Mouse (Mus musculus): ENCODE measurements around the gene Lmo3. TPM values are rescaled to one million over a fixed set of nuclear protein-coding genes. Genes with fewer than 3 reads are reported as not detected.

Gene Lmo3
- polyA plus RNA-seq, 1 experiment from 2014 or later, result 61.0 TPM

GRCm38 (mm10) chr6:138503946-138504345 lies 77.8 kb downstream of the Lmo3 start:
- no peak overlapping the region for H3K4me2 ChIP-seq
- no peaks in the 10 kb centered on the region for H3K4me1 ChIP-seq (replicated peaks)
- H3K9me3 ChIP-seq, result no peaks in the 10 kb centered on the region
- no peak overlapping the region for H3K9ac ChIP-seq
- no peak overlapping the region for H3K27ac ChIP-seq
- no peak for ATAC-seq (ENCODE audit: low FRiP score)
- WGBS, result 89% methylated on average over 1 of the region's 1 CpGs
- H3K27me3 ChIP-seq, result no peaks in the 10 kb centered on the region
- H3K36me3 ChIP-seq, result no peaks in the 10 kb centered on the region
- no peak overlapping the region for H3K4me3 ChIP-seq

DNA sequence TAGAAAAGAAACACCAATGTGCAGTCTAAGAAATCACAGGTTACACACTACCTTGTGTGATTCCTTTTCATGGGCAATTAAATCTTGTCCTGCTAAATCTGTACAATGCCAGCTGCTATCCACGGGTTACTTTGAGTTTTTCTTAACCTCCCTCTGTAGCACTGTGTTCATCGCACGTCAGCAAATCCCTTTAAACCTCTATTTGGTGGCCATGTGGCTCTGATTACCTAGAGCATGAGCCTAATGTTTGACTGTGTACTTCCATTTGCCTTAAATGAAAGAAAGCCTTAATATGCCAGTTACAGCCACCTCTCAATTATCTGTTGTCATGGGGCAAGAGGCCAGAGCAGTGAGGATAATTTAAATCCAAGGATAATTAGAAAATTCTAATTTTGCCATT lies 98.9 kb downstream of the Lmo3 start:
- H3K4me3 ChIP-seq, result no peak overlapping the region
- H3K36me3 ChIP-seq, result no peaks in the 10 kb centered on the region
- no peak overlapping the region for H3K4me2 ChIP-seq
- H3K9ac ChIP-seq, result no peak overlapping the region
- H3K27ac ChIP-seq, result no peak overlapping the region
- no peaks in the 10 kb centered on the region for H3K27me3 ChIP-seq
- ATAC-seq (ENCODE audit: low FRiP score), result no peak
- H3K4me1 ChIP-seq (replicated peaks), result no peaks in the 10 kb centered on the region
- 82% methylated on average over 3 of the region's 3 CpGs for WGBS
- H3K9me3 ChIP-seq, result no peaks in the 10 kb centered on the region

GRCm38 (mm10) chr6:138477611-138478010 lies 104.2 kb downstream of the Lmo3 start:
- Histone ChIP-seq H3K27ac (no peak overlapping the region), H3K9me3 (no peaks in the 10 kb centered on the region), H3K4me3 (no peak overlapping the region), H3K9ac (no peak overlapping the region), H3K4me1 (replicated peaks) (no peaks in the 10 kb centered on the region), H3K27me3 (no peaks in the 10 kb centered on the region), H3K36me3 (no peaks in the 10 kb centered on the region), H3K4me2 (no peak overlapping the region)
- WGBS, result 17% methylated on average over 5 of the region's 5 CpGs
- 0 out of 2 replicates have a peak, but pooled peaks have one; percentile 61 for ATAC-seq (ENCODE audit: low FRiP score)

DNA sequence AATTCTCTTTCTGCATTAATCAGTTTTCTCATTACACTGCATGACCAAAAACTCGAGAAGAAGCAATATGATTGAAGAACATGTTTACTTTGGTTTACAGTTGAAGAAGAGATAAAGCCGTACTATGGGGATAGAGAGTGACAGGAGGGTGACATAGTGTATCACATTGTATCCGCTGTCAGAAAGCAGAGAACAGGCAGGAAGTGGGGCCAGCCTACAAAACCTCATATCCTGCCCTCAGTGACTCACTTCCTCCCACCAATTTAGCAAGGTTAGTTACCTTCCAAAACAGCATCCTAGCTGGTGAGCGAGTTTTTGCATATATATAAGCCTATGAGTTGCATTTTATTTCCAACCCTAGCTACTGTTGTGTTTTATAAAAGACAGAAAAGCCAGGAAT lies 112.6 kb downstream of the Lmo3 start:
- no peaks in the 10 kb centered on the region for H3K36me3 ChIP-seq
- H3K27me3 ChIP-seq, result no peaks in the 10 kb centered on the region
- no peak overlapping the region for H3K27ac ChIP-seq
- H3K9me3 ChIP-seq, result no peaks in the 10 kb centered on the region
- H3K4me3 ChIP-seq, result no peak overlapping the region
- ATAC-seq (ENCODE audit: low FRiP score), result no peak
- WGBS, result 87% methylated on average over 4 of the region's 4 CpGs
- no peaks in the 10 kb centered on the region for H3K4me1 ChIP-seq (replicated peaks)
- no peak overlapping the region for H3K9ac ChIP-seq
- H3K4me2 ChIP-seq, result no peak overlapping the region

GRCm38 (mm10) chr6:138444515-138445048 lies 137.2 kb downstream of the Lmo3 start:
- Histone ChIP-seq H3K9me3 (no peaks in the 10 kb centered on the region), H3K4me2 (no peak overlapping the region), H3K27me3 (no peaks in the 10 kb centered on the region), H3K9ac (no peak overlapping the region), H3K4me3 (no peak overlapping the region), H3K36me3 (no peaks in the 10 kb centered on the region), H3K27ac (no peak overlapping the region), H3K4me1 (replicated peaks) (no peaks in the 10 kb centered on the region)
- ATAC-seq (ENCODE audit: low FRiP score), result no peak
- 27% methylated on average over 3 of the region's 3 CpGs for WGBS

- Histone ChIP-seq H3K27ac (no peak overlapping the region), H3K9me3 (no peaks in the 10 kb centered on the region), H3K4me2 (no peak overlapping the region), H3K4me3 (no peak overlapping the region), H3K9ac (no peak overlapping the region), H3K27me3 (no peaks in the 10 kb centered on the region), H3K36me3 (no peaks in the 10 kb centered on the region), H3K4me1 (replicated peaks) (no peaks in the 10 kb centered on the region)
- no peak for ATAC-seq (ENCODE audit: low FRiP score)
- 78% methylated on average over 3 of the region's 3 CpGs for WGBS
These were observed 144.4 kb downstream of the Lmo3 start for GRCm38 (mm10) chr6:138437351-138437750.

- ATAC-seq (ENCODE audit: low FRiP score), result no peak
- H3K36me3 ChIP-seq, result no peaks in the 10 kb centered on the region
- no peak overlapping the region for H3K4me2 ChIP-seq
- H3K9me3 ChIP-seq, result no peaks in the 10 kb centered on the region
- H3K4me1 ChIP-seq (replicated peaks), result no peaks in the 10 kb centered on the region
- H3K4me3 ChIP-seq, result no peak overlapping the region
- WGBS, result 69% methylated on average over 3 of the region's 3 CpGs
- no peak overlapping the region for H3K27ac ChIP-seq
- H3K9ac ChIP-seq, result no peak overlapping the region
- H3K27me3 ChIP-seq, result no peaks in the 10 kb centered on the region
These were observed 145.0 kb downstream of the Lmo3 start for GRCm38 (mm10) chr6:138436813-138437212.

DNA sequence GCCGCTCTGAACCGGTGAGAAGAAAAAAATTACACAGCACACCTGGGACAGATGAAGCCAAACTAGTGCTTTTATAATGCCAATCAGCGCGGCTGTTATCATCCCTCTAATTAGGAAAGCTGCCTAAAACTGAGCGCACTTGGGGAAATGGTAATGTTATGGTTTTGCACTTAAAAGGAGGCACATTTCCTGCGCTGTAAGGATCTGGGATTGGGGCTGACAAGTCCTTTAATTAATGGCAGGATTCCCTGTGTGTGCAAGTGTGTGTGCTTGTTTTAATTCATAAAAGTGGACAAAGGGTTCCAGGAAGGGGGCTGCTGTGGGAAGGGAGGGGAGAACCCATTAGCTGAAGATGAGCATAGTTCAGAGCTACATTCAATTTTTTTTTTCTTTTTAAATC lies 154.4 kb downstream of the Lmo3 start:
- Histone ChIP-seq H3K27ac (no peak overlapping the region), H3K9me3 (no peaks in the 10 kb centered on the region), H3K4me3 (no peak overlapping the region), H3K4me1 (replicated peaks) (peaks cover 46% of the 10 kb centered on the region), H3K36me3 (no peaks in the 10 kb centered on the region), H3K9ac (no peak overlapping the region), H3K4me2 (no peak overlapping the region), H3K27me3 (peaks cover 5% of the 10 kb centered on the region; the same call in 1 of the 2 replicates)
- no peak for ATAC-seq (ENCODE audit: low FRiP score)
- 12% methylated on average over 6 of the region's 6 CpGs for WGBS

GRCm38 (mm10) chr6:138426894-138427293 lies 154.9 kb downstream of the Lmo3 start:
- H3K9me3 ChIP-seq, result no peaks in the 10 kb centered on the region
- peak overlapping the region; percentile 8; the same call in 1 of the 2 replicates for H3K4me2 ChIP-seq
- no peak overlapping the region for H3K4me3 ChIP-seq
- no peak overlapping the region for H3K27ac ChIP-seq
- ATAC-seq (ENCODE audit: low FRiP score), result no peak
- H3K27me3 ChIP-seq, result peaks cover 5% of the 10 kb centered on the region; the same call in 1 of the 2 replicates
- peaks cover 51% of the 10 kb centered on the region for H3K4me1 ChIP-seq (replicated peaks)
- H3K9ac ChIP-seq, result no peak overlapping the region
- H3K36me3 ChIP-seq, result no peaks in the 10 kb centered on the region
- 26% methylated on average over 3 of the region's 3 CpGs for WGBS

DNA sequence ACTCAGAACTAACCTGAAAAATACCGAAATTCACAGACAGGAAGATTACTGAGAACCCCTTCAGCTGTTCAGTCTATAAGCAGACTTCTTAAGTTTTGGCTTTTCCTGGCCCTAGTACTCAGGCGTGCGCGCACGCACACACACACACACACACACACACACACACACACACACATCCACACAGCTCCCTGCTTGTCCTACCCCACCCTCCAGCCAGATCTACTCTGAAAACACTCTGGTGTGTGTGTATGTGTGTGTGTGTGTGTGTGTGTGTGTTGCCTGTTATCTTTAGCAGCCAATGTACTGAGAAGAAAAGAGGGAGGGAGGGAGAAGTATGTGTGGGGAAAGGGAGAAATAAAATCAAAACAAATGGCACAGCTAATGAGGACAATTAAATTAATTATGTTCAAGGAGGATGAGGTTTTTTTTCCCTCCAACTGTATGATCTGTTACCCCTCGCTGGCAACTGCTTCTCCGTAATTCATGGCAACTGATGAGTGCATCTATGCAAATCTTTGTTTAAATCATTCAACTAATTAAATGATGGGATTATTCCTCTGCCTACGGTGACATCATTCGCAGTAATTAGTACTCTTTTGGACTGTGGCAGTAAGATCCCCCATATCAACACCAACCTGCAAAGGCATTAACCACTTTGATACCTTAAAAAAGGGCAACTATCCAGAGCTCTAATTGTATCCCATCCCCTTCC lies 157.1 kb downstream of the Lmo3 start:
- Histone ChIP-seq H3K9me3 (no peaks in the 10 kb centered on the region), H3K9ac (no peak overlapping the region), H3K4me3 (peak overlapping the region; percentile 15), H3K4me1 (replicated peaks) (peaks cover 72% of the 10 kb centered on the region), H3K36me3 (no peaks in the 10 kb centered on the region), H3K27ac (0 out of 2 replicates have a peak overlapping the region, but pooled peaks have one; percentile 31), H3K4me2 (peak overlapping the region; percentile 30), H3K27me3 (peaks cover 5% of the 10 kb centered on the region; the same call in 1 of the 2 replicates)
- WGBS, result 57% methylated on average over 9 of the region's 9 CpGs
- 0 out of 2 replicates have a peak, but pooled peaks have one; percentile 7 for ATAC-seq (ENCODE audit: low FRiP score)

DNA sequence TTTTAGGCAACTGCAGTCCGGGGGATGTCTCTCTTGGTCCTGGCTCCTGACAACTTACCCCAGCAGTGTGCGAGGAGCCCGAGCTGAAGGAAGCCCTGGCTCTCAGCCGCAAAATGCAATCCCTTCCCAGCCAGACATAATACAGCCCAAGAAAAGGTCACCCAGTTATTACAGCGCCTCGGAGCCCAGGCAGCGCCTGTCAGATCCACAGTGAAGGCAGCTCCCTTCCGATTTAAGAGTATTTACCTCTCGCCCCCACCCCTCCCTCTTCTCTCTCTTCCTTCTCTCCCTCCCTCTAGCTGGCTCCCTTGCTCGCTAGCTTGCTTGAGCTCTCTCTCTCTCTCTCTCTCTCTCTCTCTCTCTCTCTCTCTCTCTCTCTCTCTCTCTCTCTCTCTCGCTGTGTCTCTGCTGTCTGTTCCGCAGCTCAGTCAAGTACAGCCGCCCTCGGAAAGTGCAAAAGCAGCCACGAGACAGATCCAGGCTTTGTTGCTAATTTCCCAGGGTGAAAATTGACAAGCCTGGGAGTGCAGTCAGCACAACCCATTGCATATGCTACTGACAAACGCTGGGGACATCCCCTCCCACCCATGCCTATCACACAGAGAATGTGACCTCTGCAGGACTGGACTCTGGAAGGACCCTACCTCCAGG lies 159.0 kb downstream of the Lmo3 start:
- Histone ChIP-seq H3K4me1 (replicated peaks) (peaks cover 81% of the 10 kb centered on the region), H3K4me2 (peak overlapping the region; percentile 78), H3K9ac (peak overlapping the region; percentile 73), H3K4me3 (peak overlapping the region; percentile 51), H3K36me3 (no peaks in the 10 kb centered on the region), H3K27ac (peak overlapping the region; percentile 91), H3K9me3 (no peaks in the 10 kb centered on the region), H3K27me3 (peaks cover 5% of the 10 kb centered on the region)
- ATAC-seq (ENCODE audit: low FRiP score), result peak; percentile 19; the same call in 1 of the 2 replicates
- 2% methylated on average over 16 of the region's 16 CpGs for WGBS

- no peak for ATAC-seq (ENCODE audit: low FRiP score)
- H3K36me3 ChIP-seq, result no peaks in the 10 kb centered on the region
- H3K4me2 ChIP-seq, result peak overlapping the region; percentile 78
- H3K4me3 ChIP-seq, result peak overlapping the region; percentile 51
- 2% methylated on average over 24 of the region's 24 CpGs for WGBS
- peaks cover 5% of the 10 kb centered on the region for H3K27me3 ChIP-seq
- H3K27ac ChIP-seq, result peak overlapping the region; percentile 91
- H3K9me3 ChIP-seq, result no peaks in the 10 kb centered on the region
- H3K4me1 ChIP-seq (replicated peaks), result peaks cover 74% of the 10 kb centered on the region
- H3K9ac ChIP-seq, result peak overlapping the region; percentile 73
These were observed 159.7 kb downstream of the Lmo3 start for GRCm38 (mm10) chr6:138421931-138422531.
